Mouse (Mus musculus) left cerebral cortex, adult 9 months (tissue): ENCODE data around the gene Insig1.

Experiments used
- DNase-seq, 2 experiments: peaks; one replicate each; pipeline ENCODE4 v3.0.0; 2022; ENCODE audit warnings: low spot score in 2 of 2

The Insig1 gene

GRCm38 (mm10) chr5:28118531-28118925, 47.4 kb downstream of the Insig1 start:
- DNase-seq: no peak

- DNase-seq: no peak
These were observed 48.4 kb downstream of the Insig1 start for GRCm38 (mm10) chr5:28119576-28119975.

- DNase-seq: peak in 1 of 2 experiments; percentile 19
These were observed 51.6 kb downstream of the Insig1 start for GRCm38 (mm10) chr5:28122491-28123454.

- DNase-seq: no peak
These were observed 52.3 kb downstream of the Insig1 start for GRCm38 (mm10) chr5:28123455-28123825.

- no peak for DNase-seq
These were observed 53.4 kb downstream of the Insig1 start for GRCm38 (mm10) chr5:28124321-28125230.
